In genomic region chr14:51146685-51147084, GRCm38 (mm10) we compare ENCODE assay signal across 27 mouse cellular contexts. TPM values are rescaled to one million over a fixed set of nuclear protein-coding genes. Genes with fewer than 3 reads are reported as not detected.
DNase-seq lines count a peak whose midpoint lies in the region; ATAC-seq lines count a peak whose summit lies in the region.
"Had no signal": no experiment of that assay in that cellular context is flagged by ENCODE, and none has a peak within 500 bp of the region (broad histone marks: within the 10 kb centered on the region; RNA-seq: fewer than 3 reads in every experiment).

Rnase1 (minus strand) TSS chr14:51146785.

- ATAC-seq in hindbrain, embryonic 12.5 days (ENCODE audit: low FRiP score), result no peak
- no peak for ATAC-seq in midbrain, embryonic 14.5 days (ENCODE audit: low FRiP score, low TSS enrichment)
- ATAC-seq in midbrain, embryonic 16.5 days, result no peak
- no peak for ATAC-seq in intestine, embryonic 16.5 days
- no peak for ATAC-seq in stomach, embryonic 15.5 days (ENCODE audit: insufficient read depth, low FRiP score, low read depth)
- ATAC-seq in megakaryocyte progenitor cell, adult 5-6 weeks (replicated peaks; ENCODE audit: poor library complexity), result no peak
- ATAC-seq: CD4-positive, CD25-positive, alpha-beta regulatory T cell, adult 4 months; hindbrain, embryonic 16.5 days; midbrain, embryonic 15.5 days had no signal

- H3K36me3 ChIP-seq in hindbrain, embryonic 10.5 days, result no peaks in the 10 kb centered on the region
- H3K36me3 ChIP-seq in hindbrain, embryonic 12.5 days, result no peaks in the 10 kb centered on the region
- no peaks in the 10 kb centered on the region for H3K36me3 ChIP-seq in midbrain, embryonic 14.5 days (ENCODE audit: control insufficient read depth, insufficient read depth, low read length)
- no peaks in the 10 kb centered on the region for H3K36me3 ChIP-seq in midbrain, embryonic 16.5 days (ENCODE audit: control insufficient read depth, insufficient read depth, low read length)
- no peaks in the 10 kb centered on the region for H3K36me3 ChIP-seq in intestine, embryonic 16.5 days (ENCODE audit: control insufficient read depth, insufficient read depth, low read length)
- H3K36me3 ChIP-seq in stomach, embryonic 15.5 days, result no peaks in the 10 kb centered on the region
- H3K36me3 ChIP-seq: embryonic facial prominence, embryonic 10.5 days; heart, embryonic 15.5 days; limb, embryonic 12.5 days; midbrain, embryonic 15.5 days; neural tube, embryonic 15.5 days had no signal

- no peak within 1 kb of the TSS for H3K4me2 ChIP-seq in hindbrain, embryonic 12.5 days (replicated peaks)
- no peak within 1 kb of the TSS for H3K4me2 ChIP-seq in midbrain, embryonic 14.5 days (ENCODE audit: low read length)
- H3K4me2 ChIP-seq in midbrain, embryonic 16.5 days (ENCODE audit: low read length), result no peak within 1 kb of the TSS
- no peak within 1 kb of the TSS for H3K4me2 ChIP-seq in intestine, embryonic 16.5 days (ENCODE audit: low read depth, low read length)
- H3K4me2 ChIP-seq in stomach, embryonic 15.5 days, result no peak within 1 kb of the TSS
- H3K4me2 ChIP-seq: heart, embryonic 15.5 days; limb, embryonic 12.5 days; midbrain, embryonic 15.5 days; neural tube, embryonic 15.5 days had no signal

- H3K4me1 ChIP-seq in hindbrain, embryonic 10.5 days (replicated peaks), result peaks cover 16% of the 10 kb centered on the region
- 0 out of 2 replicates have a peak, but pooled peaks cover 3% of the 10 kb centered on the region for H3K4me1 ChIP-seq in hindbrain, embryonic 12.5 days
- 0 out of 2 replicates have a peak, but pooled peaks cover 3% of the 10 kb centered on the region for H3K4me1 ChIP-seq in midbrain, embryonic 14.5 days (ENCODE audit: control insufficient read depth, insufficient read depth, low read length)
- no peaks in the 10 kb centered on the region for H3K4me1 ChIP-seq in midbrain, embryonic 16.5 days (ENCODE audit: control insufficient read depth, insufficient read depth, low read length)
- peaks cover 14% of the 10 kb centered on the region; the same call in 1 of the 2 replicates for H3K4me1 ChIP-seq in intestine, embryonic 16.5 days (ENCODE audit: control insufficient read depth, insufficient read depth, low read length)
- H3K4me1 ChIP-seq in stomach, embryonic 15.5 days, result no peaks in the 10 kb centered on the region
- H3K4me1 ChIP-seq: limb, embryonic 12.5 days; midbrain, embryonic 15.5 days; neural tube, embryonic 15.5 days had no signal

- 55% methylated on average over 2 of the region's 2 CpGs for WGBS in hindbrain, embryonic 10.5 days
- 32% methylated on average over 2 of the region's 2 CpGs for WGBS in hindbrain, embryonic 12.5 days
- WGBS in midbrain, embryonic 14.5 days, result 34% methylated on average over 2 of the region's 2 CpGs
- 46% methylated on average over 2 of the region's 2 CpGs for WGBS in midbrain, embryonic 16.5 days
- 58% methylated on average over 2 of the region's 2 CpGs for WGBS in intestine, embryonic 16.5 days
- WGBS in stomach, embryonic 15.5 days, result 61% methylated on average over 2 of the region's 2 CpGs

- no peak for DNase-seq in hindbrain, embryonic 10.5 days (ENCODE audit: low spot score)
- peak; percentile 11 for DNase-seq in midbrain, embryonic 14.5 days
- DNase-seq in retina, embryonic 14.5 days (ENCODE audit: low spot score), result no peak
- DNase-seq: adrenal gland, postnatal 25 days; cerebellum, adult 11 months; cerebellum, postnatal 10 days; gastrocnemius, adult 2 months; heart, postnatal 36 days; kidney, adult 18-20 months; lung, adult 2 months; spleen, adult 18-20 months; thymus, adult 18-20 months; thymus, postnatal 4 days had no signal

- no peak within 1 kb of the TSS for H3K9ac ChIP-seq in hindbrain, embryonic 12.5 days
- H3K9ac ChIP-seq in midbrain, embryonic 14.5 days (replicated peaks; ENCODE audit: low read length), result no peak within 1 kb of the TSS
- no peak within 1 kb of the TSS for H3K9ac ChIP-seq in midbrain, embryonic 16.5 days (ENCODE audit: low read depth, low read length)
- no peak within 1 kb of the TSS for H3K9ac ChIP-seq in intestine, embryonic 16.5 days (ENCODE audit: low read depth, low read length)
- H3K9ac ChIP-seq in stomach, embryonic 15.5 days, result no peak within 1 kb of the TSS
- H3K9ac ChIP-seq: heart, embryonic 15.5 days; limb, embryonic 12.5 days; midbrain, embryonic 15.5 days; neural tube, embryonic 15.5 days had no signal

- H3K27me3 ChIP-seq in hindbrain, embryonic 10.5 days (ENCODE audit: insufficient read depth, poor library complexity, severe bottlenecking), result no peaks in the 10 kb centered on the region
- no peaks in the 10 kb centered on the region for H3K27me3 ChIP-seq in hindbrain, embryonic 12.5 days
- no peaks in the 10 kb centered on the region for H3K27me3 ChIP-seq in midbrain, embryonic 14.5 days (ENCODE audit: control insufficient read depth, insufficient read depth, low read length)
- no peaks in the 10 kb centered on the region for H3K27me3 ChIP-seq in midbrain, embryonic 16.5 days (ENCODE audit: control insufficient read depth, insufficient read depth, low read depth, low read length)
- no peaks in the 10 kb centered on the region for H3K27me3 ChIP-seq in intestine, embryonic 16.5 days (replicated peaks; ENCODE audit: control insufficient read depth, insufficient read depth, low read length)
- no peaks in the 10 kb centered on the region for H3K27me3 ChIP-seq in stomach, embryonic 15.5 days (replicated peaks)
- H3K27me3 ChIP-seq: heart, embryonic 15.5 days; limb, embryonic 12.5 days; midbrain, embryonic 15.5 days; neural tube, embryonic 15.5 days had no signal

- H3K4me3 ChIP-seq in hindbrain, embryonic 10.5 days, result no peak within 1 kb of the TSS
- no peak within 1 kb of the TSS for H3K4me3 ChIP-seq in hindbrain, embryonic 12.5 days
- H3K4me3 ChIP-seq in midbrain, embryonic 14.5 days (replicated peaks; ENCODE audit: low read depth, low read length), result no peak within 1 kb of the TSS
- H3K4me3 ChIP-seq in midbrain, embryonic 16.5 days (ENCODE audit: low read depth, low read length), result no peak within 1 kb of the TSS
- no peak within 1 kb of the TSS for H3K4me3 ChIP-seq in intestine, embryonic 16.5 days (ENCODE audit: low read length)
- H3K4me3 ChIP-seq in stomach, embryonic 15.5 days (replicated peaks), result no peak within 1 kb of the TSS
- H3K4me3 ChIP-seq: embryonic facial prominence, embryonic 10.5 days; gastrocnemius, adult 2 months; heart, embryonic 15.5 days; limb, embryonic 12.5 days; midbrain, embryonic 15.5 days; myocyte; neural tube, embryonic 15.5 days had no signal

- H3K27ac ChIP-seq in hindbrain, embryonic 10.5 days, result peak within 1 kb of the TSS; percentile 50; the same call in 1 of the 2 replicates
- no peak within 1 kb of the TSS for H3K27ac ChIP-seq in hindbrain, embryonic 12.5 days
- no peak within 1 kb of the TSS for H3K27ac ChIP-seq in midbrain, embryonic 14.5 days (replicated peaks; ENCODE audit: low read depth, low read length)
- H3K27ac ChIP-seq in midbrain, embryonic 16.5 days (ENCODE audit: low read length), result no peak within 1 kb of the TSS
- peak within 1 kb of the TSS; percentile 39; the same call in 1 of the 2 replicates for H3K27ac ChIP-seq in intestine, embryonic 16.5 days (ENCODE audit: low read length)
- peak within 1 kb of the TSS; percentile 28; the same call in 1 of the 2 replicates for H3K27ac ChIP-seq in stomach, embryonic 15.5 days
- H3K27ac ChIP-seq: embryonic facial prominence, embryonic 10.5 days; gastrocnemius, adult 2 months; heart, embryonic 15.5 days; limb, embryonic 12.5 days; midbrain, embryonic 15.5 days; neural tube, embryonic 15.5 days had no signal

- H3K9me3 ChIP-seq in hindbrain, embryonic 10.5 days, result no peaks in the 10 kb centered on the region
- no peaks in the 10 kb centered on the region for H3K9me3 ChIP-seq in hindbrain, embryonic 12.5 days (replicated peaks)
- no peaks in the 10 kb centered on the region for H3K9me3 ChIP-seq in midbrain, embryonic 14.5 days (ENCODE audit: control insufficient read depth, low read length)
- H3K9me3 ChIP-seq in midbrain, embryonic 16.5 days (replicated peaks; ENCODE audit: control insufficient read depth, low read length, poor library complexity, severe bottlenecking), result no peaks in the 10 kb centered on the region
- no peaks in the 10 kb centered on the region for H3K9me3 ChIP-seq in intestine, embryonic 16.5 days (ENCODE audit: control insufficient read depth, low read length)
- H3K9me3 ChIP-seq in stomach, embryonic 15.5 days, result no peaks in the 10 kb centered on the region
- H3K9me3 ChIP-seq: embryonic facial prominence, embryonic 10.5 days; heart, embryonic 15.5 days; limb, embryonic 12.5 days; midbrain, embryonic 15.5 days; neural tube, embryonic 15.5 days had no signal

RNA-seq across cellular contexts. Expression of gene Rnase1, which starts in this region (rescaled TPM):
- polyA plus RNA-seq in hindbrain, embryonic 10.5 days (2016; fragmentation: Nextera tagmentation; extraction: Ambion mirVana), result 0.27 TPM in 1 of 2 replicates, not detected in the other
- 0.72 TPM in 1 of 2 replicates, not detected in the other for polyA plus RNA-seq in hindbrain, embryonic 12.5 days (2016; fragmentation: Nextera tagmentation; extraction: Ambion mirVana)
- polyA plus RNA-seq in midbrain, embryonic 14.5 days (2014; fragmentation: Nextera tagmentation; extraction: Ambion mirVana), result 0.23 TPM in 1 of 2 replicates, not detected in the other
- polyA plus RNA-seq in midbrain, embryonic 16.5 days (2015; fragmentation: Nextera tagmentation; extraction: Ambion mirVana), result 0.57 TPM in 1 of 2 replicates, not detected in the other
- 107 and 192 TPM in 2 replicates for polyA plus RNA-seq in intestine, embryonic 16.5 days (2015; fragmentation: Nextera tagmentation; extraction: Ambion mirVana)
- polyA plus RNA-seq in stomach, embryonic 15.5 days (2015; fragmentation: Nextera tagmentation; extraction: Ambion mirVana), result 57.6 and 62.8 TPM in 2 replicates
- total RNA-seq in megakaryocyte progenitor cell, adult 5-6 weeks (2015), result not detected in 2 replicates
- not detected in 2 replicates for total RNA-seq in megakaryocyte progenitor cell, adult 5-6 weeks (2017)
- total RNA-seq: adrenal gland, postnatal 25 days; gastrocnemius, adult 2 months; megakaryocyte-erythroid progenitor cell, adult 5-6 weeks had no signal
- polyA plus RNA-seq: CD4-positive, CD25-positive, alpha-beta regulatory T cell, adult 4 months; embryonic facial prominence, embryonic 10.5 days; limb, embryonic 12.5 days; midbrain, embryonic 15.5 days had no signal

Comparison
In these comparisons a context has a peak if more than half of its experiments do, and no peak if none do; other contexts are left out.
1. RNA of gene Rnase1 (polyA plus RNA-seq): 107 to 192 TPM in intestine, embryonic 16.5 days and 57.6 to 62.8 TPM in stomach, embryonic 15.5 days; 0.57 TPM in midbrain, embryonic 16.5 days, 0.72 TPM in hindbrain, embryonic 12.5 days, 0.23 TPM in midbrain, embryonic 14.5 days and 0.27 TPM in hindbrain, embryonic 10.5 days; every median in the first group is over 10 times any median in the second.
2. H3K27ac ChIP-seq: peak in hindbrain, embryonic 10.5 days (single experiment), intestine, embryonic 16.5 days (single experiment) and stomach, embryonic 15.5 days (single experiment); none in hindbrain, embryonic 12.5 days (single experiment), midbrain, embryonic 14.5 days (single experiment) and midbrain, embryonic 16.5 days (single experiment).
3. Peak in DNase-seq in midbrain, embryonic 14.5 days; RNA of the gene not detected or under 1 TPM.